Mouse (Mus musculus): ENCODE results near the gene Lrrc32.

Gene Lrrc32

GRCm38 (mm10) chr7:98488398-98489130 is 519 bp upstream of the Lrrc32 start:
- no peak for DNase-seq (ENCODE audit: low spot score)

- DNase-seq (ENCODE audit: low spot score) = peak; percentile 92
Measured at GRCm38 (mm10) chr7:98489623-98490084, 571 bp downstream of the Lrrc32 start.

GRCm38 (mm10) chr7:98490328-98490727 is 1.2 kb downstream of the Lrrc32 start:
- no peak for DNase-seq (ENCODE audit: low spot score)

GRCm38 (mm10) chr7:98490911-98491310 is 1.8 kb downstream of the Lrrc32 start:
- no peak for DNase-seq (ENCODE audit: low spot score)

GRCm38 (mm10) chr7:98491451-98492200 is 2.5 kb downstream of the Lrrc32 start:
- no peak for DNase-seq (ENCODE audit: low spot score)

- no peak for DNase-seq (ENCODE audit: low spot score)
Measured at GRCm38 (mm10) chr7:98492331-98492730, 3.2 kb downstream of the Lrrc32 start.

GRCm38 (mm10) chr7:98493307-98493706 is 4.2 kb downstream of the Lrrc32 start:
- DNase-seq (ENCODE audit: low spot score) = no peak

GRCm38 (mm10) chr7:98493901-98494480 is 4.9 kb downstream of the Lrrc32 start:
- no peak for DNase-seq (ENCODE audit: low spot score)

GRCm38 (mm10) chr7:98495591-98495990 is 6.5 kb downstream of the Lrrc32 start:
- DNase-seq (ENCODE audit: low spot score) = no peak

GRCm38 (mm10) chr7:98497451-98497850 is 8.4 kb downstream of the Lrrc32 start:
- no peak for DNase-seq (ENCODE audit: low spot score)

- no peak for DNase-seq (ENCODE audit: low spot score)
Measured at GRCm38 (mm10) chr7:98498101-98498500, 9.0 kb downstream of the Lrrc32 start.

- no peak for DNase-seq (ENCODE audit: low spot score)
Measured at GRCm38 (mm10) chr7:98498656-98499560, 9.8 kb downstream of the Lrrc32 start.

- no peak for DNase-seq (ENCODE audit: low spot score)
Measured at GRCm38 (mm10) chr7:98499561-98500292, 10.6 kb downstream of the Lrrc32 start.

- DNase-seq (ENCODE audit: low spot score) = peak; percentile 67
Measured at GRCm38 (mm10) chr7:98500470-98500869, 11.4 kb downstream of the Lrrc32 start.

- DNase-seq (ENCODE audit: low spot score) = no peak
Measured at GRCm38 (mm10) chr7:98501078-98501477, 12.0 kb downstream of the Lrrc32 start.

- no peak for DNase-seq (ENCODE audit: low spot score)
Measured at GRCm38 (mm10) chr7:98502921-98503320, 13.8 kb downstream of the Lrrc32 start.

GRCm38 (mm10) chr7:98503951-98504647 is 15.0 kb downstream of the Lrrc32 start:
- no peak for DNase-seq (ENCODE audit: low spot score)

GRCm38 (mm10) chr7:98504726-98505314 is 15.7 kb downstream of the Lrrc32 start:
- DNase-seq (ENCODE audit: low spot score) = no peak

- no peak for DNase-seq (ENCODE audit: low spot score)
Measured at GRCm38 (mm10) chr7:98505664-98506063, 16.6 kb downstream of the Lrrc32 start.

Measured in testis, postnatal 10 days (tissue).